Mouse (Mus musculus) heart, adult 2 months (tissue): ENCODE measurements at regions not wholly inside any gene's neighbourhood (a gene's known extent, or its start where the extent isn't known, plus 50 kb on each side); places are given as distances from the start of the nearest gene placed in this dataset.

Experiments used
- EP300 ChIP-seq: fragments of 200-500 bp; IDR thresholded peaks from 2 replicates; pipeline ENCODE4 v1.6.1; 2011; ENCODE audit warnings: low read depth, low read length, control low read depth; ENCODE audit not compliant: insufficient read depth
- POLR2A ChIP-seq: fragments of 200-500 bp; IDR thresholded peaks from 2 replicates; pipeline ENCODE4 v1.6.1; 2011; ENCODE audit warnings: mild to moderate bottlenecking, low read depth, low read length, control low read depth; ENCODE audit not compliant: insufficient read depth

DNA sequence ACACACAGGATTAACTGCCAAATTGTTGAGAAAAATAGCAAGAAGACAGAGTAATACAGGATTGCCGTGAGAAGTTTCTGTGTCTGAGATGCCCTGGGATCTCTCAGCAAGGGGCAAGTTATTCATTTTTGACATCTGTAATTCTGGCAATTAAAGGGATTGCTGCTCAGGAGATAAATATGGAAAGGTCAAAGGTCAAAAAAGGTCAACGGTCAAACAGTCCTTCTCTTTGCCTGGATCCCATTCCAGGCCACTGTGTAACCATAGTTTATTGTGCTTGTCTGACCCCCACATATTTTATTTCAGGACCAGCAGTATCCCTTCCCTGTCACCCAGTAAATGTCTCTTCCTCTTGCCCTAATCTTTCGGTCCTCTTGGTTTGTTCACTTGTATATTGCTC, 104.8 kb upstream of the Atxn1 start:
- TF ChIP-seq POLR2A (no peak), EP300 (no peak)
